In the genomic region with DNA sequence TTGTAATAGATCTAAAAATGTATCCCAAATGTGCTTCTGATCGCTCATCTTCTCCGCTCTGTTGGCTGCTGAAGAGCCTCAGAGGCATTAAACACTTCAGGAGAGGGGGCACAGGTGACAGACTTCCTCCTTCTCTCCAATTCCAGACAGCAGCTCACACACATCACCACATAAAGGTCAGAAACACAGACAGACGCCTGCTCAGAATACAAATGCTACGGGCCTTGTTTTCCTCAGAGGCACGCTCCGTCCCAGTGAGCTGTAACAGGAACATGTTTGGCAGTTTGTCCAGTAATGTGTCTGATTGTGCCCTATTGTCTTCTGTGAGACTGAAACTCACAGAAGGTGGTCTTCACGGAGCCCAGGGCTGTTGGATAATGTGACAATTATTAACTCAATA, we compare ENCODE assay signal across 14 mouse cellular contexts. TPM values are rescaled to one million over a fixed set of nuclear protein-coding genes. Genes with fewer than 3 reads are reported as not detected.
A peak's percentile ranks its signal among the peaks of the same experiment; 100 is the strongest.
DNase-seq lines count a peak whose midpoint lies in the region; ATAC-seq and TF ChIP-seq lines count a peak whose summit lies in the region.
"Had no signal": no experiment of that assay in that cellular context is flagged by ENCODE, and none has a peak within 500 bp of the region (broad histone marks: within the 10 kb centered on the region; RNA-seq: fewer than 3 reads in every experiment).

No protein-coding gene starts in this region.

- intact Hi-C loops in left cerebral cortex, postnatal 25 days (cut with DNase I), result no loop called here

- WGBS in bone marrow, adult 2 months, result 87% methylated on average over 7 of the region's 7 CpGs
- 37% methylated on average over 7 of the region's 7 CpGs for WGBS in hindbrain, embryonic 13.5 days

- peak overlapping the region; percentile 15; the same call in 1 of the 2 replicates for H3K27ac ChIP-seq in bone marrow, adult 2 months (ENCODE audit: control insufficient read depth, insufficient read depth, low read depth, low read length, poor library complexity)
- peak overlapping the region; percentile 55 for H3K27ac ChIP-seq in hindbrain, embryonic 13.5 days
- H3K27ac ChIP-seq: kidney, postnatal 0 days had no signal

- ATAC-seq in hindbrain, embryonic 13.5 days (ENCODE audit: low FRiP score), result no peak; the same call in 1 of the 2 replicates

- H3K9ac ChIP-seq in hindbrain, embryonic 13.5 days, result no peak overlapping the region

- no peak overlapping the region for H3K4me2 ChIP-seq in hindbrain, embryonic 13.5 days

- H3K27me3 ChIP-seq in hindbrain, embryonic 13.5 days, result no peaks in the 10 kb centered on the region

- no peak for TF ChIP-seq CTCF in bone marrow, adult 2 months (IDR thresholded peaks at IDR 0.05; ENCODE audit: control insufficient read depth, insufficient read depth, low read length)

- no peaks in the 10 kb centered on the region for H3K36me3 ChIP-seq in hindbrain, embryonic 13.5 days

- DNase-seq in kidney, adult 18-20 months, result peak; percentile 4
- no peak for DNase-seq in kidney, postnatal 10 days
- peak; percentile 11 for DNase-seq in neural tube, embryonic 10.5 days (ENCODE audit: extremely low spot score, low spot score)
- no peak for DNase-seq in left cerebral cortex, postnatal 25 days (ENCODE audit: low spot score in 2 of 2)
- DNase-seq in left cerebral cortex, adult 18-20 months (ENCODE audit: low spot score in 2 of 2), result no peak
- DNase-seq: cerebellum, adult 18-20 months; gastrocnemius, postnatal 14 days; heart, postnatal 10 days; lung, adult 18-20 months; lung, postnatal 4 days; right cerebral cortex, adult 18-20 months had no signal

- TF ChIP-seq POLR2A in bone marrow, adult 2 months (IDR thresholded peaks at IDR 0.05; ENCODE audit: borderline replicate concordance, control insufficient read depth, low read depth, low read length), result no peak

- no peak overlapping the region for H3K4me3 ChIP-seq in bone marrow, adult 2 months (replicated peaks; ENCODE audit: control insufficient read depth, low read depth, low read length)
- H3K4me3 ChIP-seq in hindbrain, embryonic 13.5 days, result no peak overlapping the region

- no peaks in the 10 kb centered on the region for H3K9me3 ChIP-seq in hindbrain, embryonic 13.5 days

- H3K4me1 ChIP-seq in bone marrow, adult 2 months (ENCODE audit: control insufficient read depth, insufficient read depth, low read length), result no peaks in the 10 kb centered on the region; the same call in 1 of the 2 replicates
- H3K4me1 ChIP-seq in hindbrain, embryonic 13.5 days (replicated peaks), result peaks cover 18% of the 10 kb centered on the region

RNA-seq across cellular contexts. Expression of gene Pon2, which starts 15.8 kb away (rescaled TPM):
- 25.4 and 38.7 TPM in 2 replicates for polyA plus RNA-seq in bone marrow, adult 2 months (2011; ENCODE audit: insufficient read depth, insufficient read length, low replicate concordance, missing spikeins)
- polyA plus RNA-seq in hindbrain, embryonic 13.5 days (2015; fragmentation: Nextera tagmentation; extraction: Ambion mirVana), result 33.2 and 33.6 TPM in 2 replicates
- total RNA-seq in left cerebral cortex, postnatal 25 days (2021), result 10 to 100 TPM; 24.5 to 25.4 TPM
- 10 to 100 TPM; 17.5 to 19.2 TPM for total RNA-seq in left cerebral cortex, adult 18-20 months (2021)

RNA-seq across cellular contexts. Expression of gene Pon3, which starts 26.3 kb away (rescaled TPM):
- 2.8 and 4.2 TPM in 2 replicates for polyA plus RNA-seq in bone marrow, adult 2 months (2011; ENCODE audit: insufficient read depth, insufficient read length, low replicate concordance, missing spikeins)
- 6.3 and 7.2 TPM in 2 replicates for polyA plus RNA-seq in hindbrain, embryonic 13.5 days (2015; fragmentation: Nextera tagmentation; extraction: Ambion mirVana)
- 1 to 10 TPM; 1.8 to 2.3 TPM for total RNA-seq in left cerebral cortex, postnatal 25 days (2021)
- 1 to 10 TPM; 1.7 to 2.6 TPM for total RNA-seq in left cerebral cortex, adult 18-20 months (2021)

Comparison
In these comparisons a context has a peak if more than half of its experiments do, and no peak if none do; other contexts are left out.
1. DNase-seq: peak in kidney, adult 18-20 months (single experiment) and neural tube, embryonic 10.5 days (single experiment); none in kidney, postnatal 10 days (single experiment), left cerebral cortex, postnatal 25 days (0 of 2) and left cerebral cortex, adult 18-20 months (0 of 2).